Comparison of ENCODE assay signal across 22 mouse cellular contexts in the genomic region with DNA sequence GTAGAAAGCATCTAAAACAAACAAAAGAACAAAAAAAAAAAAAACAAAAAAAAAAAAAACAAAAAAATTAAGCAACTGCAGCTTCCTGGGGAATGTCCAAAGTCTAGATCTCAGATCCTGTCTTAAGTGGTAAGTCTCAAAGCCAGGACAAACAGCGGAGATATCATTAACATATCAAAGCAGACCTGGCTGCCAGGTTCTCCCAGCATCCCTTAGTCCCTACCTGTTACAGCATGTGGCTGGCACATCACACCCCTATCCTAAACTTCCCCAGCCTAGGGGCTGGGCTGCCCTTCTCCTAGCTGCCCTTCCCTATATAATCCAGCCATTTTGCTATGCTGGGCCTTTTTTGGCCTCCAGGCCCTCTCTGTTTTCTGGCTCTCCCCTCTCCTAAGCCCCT. TPM values are rescaled to one million over a fixed set of nuclear protein-coding genes. Genes with fewer than 3 reads are reported as not detected.
A peak's percentile ranks its signal among the peaks of the same experiment; 100 is the strongest.
DNase-seq lines count a peak whose midpoint lies in the region; ATAC-seq lines count a peak whose summit lies in the region.
"Had no signal": no experiment of that assay in that cellular context is flagged by ENCODE, and none has a peak within 500 bp of the region (broad histone marks: within the 10 kb centered on the region; RNA-seq: fewer than 3 reads in every experiment).

No protein-coding gene starts in this region.

- DNase-seq in kidney, postnatal 14 days = no peak
- DNase-seq in R1 (ENCODE audit: low read depth, low spot score) = peak; percentile 32
- DNase-seq in limb, embryonic 10.5 days (ENCODE audit: low spot score) = peak; percentile 22
- DNase-seq in frontal cortex, postnatal 14 days (ENCODE audit: low spot score in 2 of 2) = no peak
- DNase-seq in cerebellum, adult 8-10 months = no peak
- DNase-seq: adrenal gland, postnatal 14 days; cerebellum, adult 11 months; cerebellum, adult 2 months; cerebellum, postnatal 10 days; cerebellum, postnatal 36 days; forebrain, postnatal 0 days; gastrocnemius, postnatal 25 days; heart, adult 2 months; heart, postnatal 36 days; kidney, adult 18-20 months had no signal

- ATAC-seq in kidney, embryonic 14.5 days (ENCODE audit: low FRiP score, low TSS enrichment) = peak; percentile 22; the same call in 1 of the 2 replicates
- ATAC-seq: forebrain, embryonic 14.5 days; forebrain, postnatal 0 days; hindbrain, postnatal 0 days; inflammation-experienced regulatory T-cells, adult 6 months; intestine, embryonic 16.5 days had no signal

- H3K9me3 ChIP-seq in kidney, embryonic 14.5 days (ENCODE audit: control insufficient read depth, low read length) = no peaks in the 10 kb centered on the region
- no peaks in the 10 kb centered on the region for H3K9me3 ChIP-seq in limb, embryonic 10.5 days (replicated peaks)

- H3K4me2 ChIP-seq in kidney, embryonic 14.5 days (replicated peaks; ENCODE audit: low read depth, low read length) = no peak overlapping the region
- H3K4me2 ChIP-seq: heart, embryonic 11.5 days; hindbrain, embryonic 14.5 days had no signal

- H3K27ac ChIP-seq in kidney, embryonic 14.5 days (ENCODE audit: low read depth, low read length) = no peak overlapping the region
- no peak overlapping the region for H3K27ac ChIP-seq in limb, embryonic 10.5 days
- H3K27ac ChIP-seq: heart, adult 2 months; hindbrain, embryonic 14.5 days; hindbrain, postnatal 0 days had no signal

- H3K27me3 ChIP-seq in kidney, embryonic 14.5 days (ENCODE audit: control insufficient read depth, insufficient read depth, low read length) = no peaks in the 10 kb centered on the region
- H3K27me3 ChIP-seq in limb, embryonic 10.5 days (ENCODE audit: low read depth, poor library complexity, severe bottlenecking) = no peaks in the 10 kb centered on the region

- H3K4me1 ChIP-seq in kidney, embryonic 14.5 days (ENCODE audit: control insufficient read depth, insufficient read depth, low read length) = peaks cover 2% of the 10 kb centered on the region; the same call in 1 of the 2 replicates
- peaks cover 6% of the 10 kb centered on the region; the same call in 1 of the 2 replicates for H3K4me1 ChIP-seq in limb, embryonic 10.5 days

- H3K4me3 ChIP-seq in kidney, embryonic 14.5 days (ENCODE audit: low read length) = no peak overlapping the region
- H3K4me3 ChIP-seq in limb, embryonic 10.5 days = no peak overlapping the region
- H3K4me3 ChIP-seq: heart, adult 2 months had no signal

- H3K36me3 ChIP-seq in kidney, embryonic 14.5 days (ENCODE audit: control insufficient read depth, insufficient read depth, low read length) = no peaks in the 10 kb centered on the region
- no peaks in the 10 kb centered on the region for H3K36me3 ChIP-seq in limb, embryonic 10.5 days

- 73% methylated on average over 1 of the region's 1 CpGs for WGBS in kidney, embryonic 14.5 days
- 51% methylated on average over 1 of the region's 1 CpGs for WGBS in limb, embryonic 10.5 days

- no peak overlapping the region for H3K9ac ChIP-seq in kidney, embryonic 14.5 days (ENCODE audit: low read depth, low read length)
- H3K9ac ChIP-seq: forebrain, postnatal 0 days; hindbrain, embryonic 14.5 days had no signal

RNA-seq across cellular contexts. Expression of a gene that starts 48.7 kb away (rescaled TPM):
- polyA plus RNA-seq in kidney, embryonic 14.5 days (2014; fragmentation: Nextera tagmentation; extraction: Ambion mirVana) = 0.74 and 0.97 TPM in 2 replicates
- 0.18 TPM in 1 of 2 replicates, not detected in the other for polyA plus RNA-seq in limb, embryonic 10.5 days (2016; fragmentation: Nextera tagmentation; extraction: Ambion mirVana)

RNA-seq across cellular contexts. Expression of a gene that starts 50.1 kb away (rescaled TPM):
- 9.5 and 12.1 TPM in 2 replicates for polyA plus RNA-seq in kidney, embryonic 14.5 days (2014; fragmentation: Nextera tagmentation; extraction: Ambion mirVana)
- 9.9 and 10.5 TPM in 2 replicates for polyA plus RNA-seq in limb, embryonic 10.5 days (2016; fragmentation: Nextera tagmentation; extraction: Ambion mirVana)

RNA-seq across cellular contexts. Expression of a gene that starts 55.2 kb away (rescaled TPM):
- 37.8 and 41.8 TPM in 2 replicates for polyA plus RNA-seq in kidney, embryonic 14.5 days (2014; fragmentation: Nextera tagmentation; extraction: Ambion mirVana)
- 79.5 and 85.8 TPM in 2 replicates for polyA plus RNA-seq in limb, embryonic 10.5 days (2016; fragmentation: Nextera tagmentation; extraction: Ambion mirVana)

Comparison
In these comparisons a context has a peak if more than half of its experiments do, and no peak if none do; other contexts are left out.
1. DNase-seq: peak in R1 (single experiment) and limb, embryonic 10.5 days (single experiment); none in kidney, postnatal 14 days (single experiment), frontal cortex, postnatal 14 days (0 of 2) and cerebellum, adult 8-10 months (single experiment).